Mouse (Mus musculus) splenic B cell, adult 2 months (primary cell): ENCODE results near the gene Tpp2.
"Not testable (repeated sequence)": the region's sequence is repeated elsewhere in the genome, so short reads cannot be mapped to it uniquely, and the experiment has no call there.

ENCODE experiments used
- DNase-seq: peaks from one replicate; pipeline ENCODE4 v3.0.0-alpha.2; 2011; ENCODE audit warnings: low read depth, low spot score
- H3K27me3 ChIP-seq: 2 replicates; pipeline ENCODE4 v1.6.1; 2012; ENCODE audit warnings: mild to moderate bottlenecking, low read length, moderate library complexity, mixed read lengths; ENCODE audit not compliant: control insufficient read depth, poor library complexity, insufficient read depth, severe bottlenecking
- H3K36me3 ChIP-seq: 2 replicates; pipeline ENCODE4 v1.6.1; 2012; ENCODE audit warnings: mild to moderate bottlenecking, low read length, moderate library complexity, mixed read lengths; ENCODE audit not compliant: control insufficient read depth, poor library complexity, insufficient read depth, severe bottlenecking

Gene Tpp2

GRCm38 (mm10) chr1:44045689-44046088 is 112.2 kb downstream of the Tpp2 start:
- not testable (repeated sequence) for H3K27me3 ChIP-seq, H3K36me3 ChIP-seq, DNase-seq

GRCm38 (mm10) chr1:44046556-44046955 is 113.1 kb downstream of the Tpp2 start:
- H3K27me3 ChIP-seq: no peaks in the 10 kb centered on the region
- no peaks in the 10 kb centered on the region for H3K36me3 ChIP-seq
- DNase-seq: no peak
